In the genomic region with DNA sequence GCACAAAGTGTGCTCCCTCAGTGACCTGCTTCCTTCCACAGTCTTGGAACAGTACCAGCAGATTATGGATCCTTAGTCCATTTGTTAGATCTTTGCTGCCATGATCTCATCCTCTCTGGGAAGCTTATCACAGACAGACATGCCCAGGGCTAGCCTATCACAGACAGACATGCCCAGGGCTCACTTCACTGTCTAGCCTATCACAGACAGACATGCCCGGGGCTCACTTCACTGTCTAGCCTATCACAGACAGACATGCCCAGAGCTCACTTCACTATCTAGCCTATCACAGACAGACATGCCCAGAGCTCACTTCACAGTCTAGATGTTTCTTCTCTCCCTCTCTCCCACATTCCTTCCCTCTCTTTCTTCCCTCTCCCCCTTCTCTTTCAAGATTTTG, we compare ENCODE assay signal across 18 mouse cellular contexts.
A peak's percentile ranks its signal among the peaks of the same experiment; 100 is the strongest.
DNase-seq lines count a peak whose midpoint lies in the region; ATAC-seq and TF ChIP-seq lines count a peak whose summit lies in the region.
"Had no signal": no experiment of that assay in that cellular context is flagged by ENCODE, and none has a peak within 500 bp of the region (broad histone marks: within the 10 kb centered on the region; RNA-seq: fewer than 3 reads in every experiment).

No protein-coding gene starts in this region.

- no peak for TF ChIP-seq CTCF in embryonic fibroblast, embryonic 13.5 days (IDR thresholded peaks at IDR 0.05; ENCODE audit: borderline replicate concordance, insufficient read depth, low read length)

- H3K36me3 ChIP-seq in forebrain, embryonic 16.5 days (ENCODE audit: control insufficient read depth, insufficient read depth) = no peaks in the 10 kb centered on the region
- no peaks in the 10 kb centered on the region for H3K36me3 ChIP-seq in forebrain, embryonic 11.5 days (ENCODE audit: control insufficient read depth, insufficient read depth, low read length)
- H3K36me3 ChIP-seq in midbrain, embryonic 15.5 days (replicated peaks) = no peaks in the 10 kb centered on the region
- H3K36me3 ChIP-seq in midbrain, embryonic 10.5 days = peaks cover 6% of the 10 kb centered on the region
- H3K36me3 ChIP-seq: embryonic facial prominence, embryonic 15.5 days had no signal

- no peak for TF ChIP-seq POLR2A in embryonic fibroblast, embryonic 13.5 days (IDR thresholded peaks at IDR 0.05; ENCODE audit: low read depth, low read length)

- 100% methylated on average over 1 of the region's 1 CpGs for WGBS in forebrain, embryonic 16.5 days
- 100% methylated on average over 1 of the region's 1 CpGs for WGBS in forebrain, embryonic 11.5 days
- 96% methylated on average over 1 of the region's 1 CpGs for WGBS in midbrain, embryonic 15.5 days
- 95% methylated on average over 1 of the region's 1 CpGs for WGBS in midbrain, embryonic 10.5 days

- no peak overlapping the region for H3K4me2 ChIP-seq in forebrain, embryonic 16.5 days (ENCODE audit: low read length)
- H3K4me2 ChIP-seq in forebrain, embryonic 11.5 days (ENCODE audit: low read depth, low read length, severe bottlenecking) = no peak overlapping the region
- no peak overlapping the region for H3K4me2 ChIP-seq in midbrain, embryonic 15.5 days
- H3K4me2 ChIP-seq: embryonic facial prominence, embryonic 15.5 days had no signal

- no peak overlapping the region for H3K4me3 ChIP-seq in forebrain, embryonic 16.5 days (replicated peaks; ENCODE audit: low read length)
- H3K4me3 ChIP-seq in forebrain, embryonic 11.5 days (ENCODE audit: low read depth, low read length) = no peak overlapping the region
- H3K4me3 ChIP-seq in midbrain, embryonic 15.5 days = no peak overlapping the region
- H3K4me3 ChIP-seq in midbrain, embryonic 10.5 days = no peak overlapping the region
- no peak overlapping the region for H3K4me3 ChIP-seq in embryonic fibroblast, embryonic 13.5 days (ENCODE audit: insufficient read depth, low read length)
- H3K4me3 ChIP-seq: embryonic facial prominence, embryonic 15.5 days had no signal

- H3K27ac ChIP-seq in forebrain, embryonic 16.5 days (ENCODE audit: low read length) = no peak overlapping the region
- H3K27ac ChIP-seq in forebrain, embryonic 11.5 days (ENCODE audit: low read depth, low read length) = no peak overlapping the region
- no peak overlapping the region for H3K27ac ChIP-seq in midbrain, embryonic 15.5 days
- no peak overlapping the region for H3K27ac ChIP-seq in midbrain, embryonic 10.5 days (replicated peaks)
- H3K27ac ChIP-seq in embryonic fibroblast, embryonic 13.5 days (ENCODE audit: insufficient read depth, low read length) = peak overlapping the region; percentile 55; the same call in 1 of the 2 replicates

- peaks cover 8% of the 10 kb centered on the region for H3K4me1 ChIP-seq in forebrain, embryonic 16.5 days (replicated peaks; ENCODE audit: control insufficient read depth, insufficient read depth, low read length)
- H3K4me1 ChIP-seq in forebrain, embryonic 11.5 days (replicated peaks; ENCODE audit: control insufficient read depth, insufficient read depth, low read length) = no peaks in the 10 kb centered on the region; the same call in 1 of the 2 replicates
- peaks cover 4% of the 10 kb centered on the region; the same call in 1 of the 2 replicates for H3K4me1 ChIP-seq in midbrain, embryonic 15.5 days
- H3K4me1 ChIP-seq in midbrain, embryonic 10.5 days = peaks cover 15% of the 10 kb centered on the region
- peaks cover 11% of the 10 kb centered on the region for H3K4me1 ChIP-seq in embryonic fibroblast, embryonic 13.5 days (ENCODE audit: control insufficient read depth, insufficient read depth, low read length)

- DNase-seq in forebrain, embryonic 11.5 days (ENCODE audit: low spot score) = no peak
- DNase-seq in midbrain, embryonic 10.5 days (ENCODE audit: low spot score) = no peak
- no peak for DNase-seq in adipocyte (ENCODE audit: low spot score)
- DNase-seq in testis, postnatal 10 days (ENCODE audit: low spot score) = no peak
- no peak for DNase-seq in right cerebral cortex, postnatal 4 days
- DNase-seq: adrenal gland, postnatal 36 days; B cell, adult 2 months; cerebellum, postnatal 25 days; gastrocnemius, postnatal 14 days; heart, postnatal 10 days; kidney, adult 18-20 months; layer of hippocampus, postnatal 36 days; thymus, postnatal 4 days had no signal

- H3K27me3 ChIP-seq in forebrain, embryonic 16.5 days (replicated peaks; ENCODE audit: control insufficient read depth, insufficient read depth, low read length) = no peaks in the 10 kb centered on the region
- no peaks in the 10 kb centered on the region for H3K27me3 ChIP-seq in forebrain, embryonic 11.5 days (ENCODE audit: control insufficient read depth, insufficient read depth, low read length)
- H3K27me3 ChIP-seq in midbrain, embryonic 15.5 days (replicated peaks) = no peaks in the 10 kb centered on the region
- H3K27me3 ChIP-seq in midbrain, embryonic 10.5 days (ENCODE audit: low read depth, poor library complexity, severe bottlenecking) = no peaks in the 10 kb centered on the region
- H3K27me3 ChIP-seq: embryonic facial prominence, embryonic 15.5 days had no signal

- H3K9ac ChIP-seq in forebrain, embryonic 16.5 days (replicated peaks; ENCODE audit: low read depth, low read length) = no peak overlapping the region
- H3K9ac ChIP-seq in forebrain, embryonic 11.5 days (ENCODE audit: low read length) = no peak overlapping the region
- no peak overlapping the region for H3K9ac ChIP-seq in midbrain, embryonic 15.5 days
- H3K9ac ChIP-seq: embryonic facial prominence, embryonic 15.5 days had no signal

- H3K9me3 ChIP-seq in forebrain, embryonic 16.5 days (ENCODE audit: control insufficient read depth, low read length) = no peaks in the 10 kb centered on the region
- no peaks in the 10 kb centered on the region for H3K9me3 ChIP-seq in forebrain, embryonic 11.5 days (ENCODE audit: control insufficient read depth, low read length)
- H3K9me3 ChIP-seq in midbrain, embryonic 15.5 days = no peaks in the 10 kb centered on the region
- no peaks in the 10 kb centered on the region for H3K9me3 ChIP-seq in midbrain, embryonic 10.5 days (replicated peaks)
- H3K9me3 ChIP-seq: embryonic facial prominence, embryonic 15.5 days had no signal

- peak; percentile 29; the same call in 1 of the 2 replicates for ATAC-seq in forebrain, embryonic 16.5 days
- no peak; the same call in 1 of the 2 replicates for ATAC-seq in forebrain, embryonic 11.5 days (replicated peaks; ENCODE audit: low FRiP score)
- peak; percentile 59; the same call in 1 of the 2 replicates for ATAC-seq in midbrain, embryonic 15.5 days (replicated peaks)
- ATAC-seq: hindbrain, embryonic 16.5 days had no signal
